Mouse (Mus musculus) kidney, adult 18-20 months (tissue): ENCODE measurements around the gene Dnaic1.
"Not testable (repeated sequence)": the region's sequence is repeated elsewhere in the genome, so short reads cannot be mapped to it uniquely, and the experiment has no call there.

Source experiments
- DNase-seq: peaks from one replicate; pipeline ENCODE4 v3.0.0; 2021

The Dnaic1 gene

DNA sequence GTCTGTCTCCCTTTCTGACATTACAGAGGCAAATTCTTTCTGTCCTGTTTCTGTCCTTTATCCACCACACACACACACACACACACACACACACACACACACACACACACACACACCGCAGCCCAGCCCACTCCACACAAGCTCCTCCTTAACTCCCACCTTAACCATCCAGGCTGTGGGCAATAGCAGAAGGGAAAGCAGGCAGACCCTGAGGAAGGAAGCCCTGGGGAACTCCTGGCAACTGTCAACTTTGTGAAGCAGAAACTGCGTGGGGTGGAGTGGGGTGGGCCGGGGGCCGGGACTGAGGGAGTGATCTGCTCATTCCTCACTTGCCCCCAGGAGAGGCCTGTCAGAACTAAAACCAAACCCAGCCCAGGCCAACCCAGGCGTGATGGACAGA is 101.9 kb downstream of the Dnaic1 start:
- no peak for DNase-seq

GRCm38 (mm10) chr4:41671963-41672480 is 102.4 kb downstream of the Dnaic1 start:
- no peak for DNase-seq

DNA sequence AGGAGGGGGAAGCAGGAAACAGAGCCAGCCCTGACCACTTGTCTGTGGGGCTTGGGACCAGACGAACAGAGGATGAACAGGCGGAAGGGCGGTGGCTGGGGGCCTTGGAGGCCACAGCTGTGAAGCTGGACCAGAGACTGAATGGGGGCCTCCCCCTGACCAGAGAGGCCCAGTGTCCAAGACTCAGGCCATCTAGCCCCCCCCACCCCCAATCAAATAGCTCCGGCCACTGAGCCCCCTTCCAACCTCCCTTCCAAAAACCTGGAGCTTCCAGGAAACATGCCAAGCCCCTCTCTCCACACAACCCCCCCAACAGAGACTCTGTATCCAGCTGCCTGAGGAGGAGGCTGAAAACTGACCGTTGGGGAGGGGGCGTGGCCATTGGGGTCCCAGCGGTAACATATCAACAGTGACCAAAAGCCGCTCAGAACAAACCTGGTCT is 103.0 kb downstream of the Dnaic1 start:
- DNase-seq: no peak

DNA sequence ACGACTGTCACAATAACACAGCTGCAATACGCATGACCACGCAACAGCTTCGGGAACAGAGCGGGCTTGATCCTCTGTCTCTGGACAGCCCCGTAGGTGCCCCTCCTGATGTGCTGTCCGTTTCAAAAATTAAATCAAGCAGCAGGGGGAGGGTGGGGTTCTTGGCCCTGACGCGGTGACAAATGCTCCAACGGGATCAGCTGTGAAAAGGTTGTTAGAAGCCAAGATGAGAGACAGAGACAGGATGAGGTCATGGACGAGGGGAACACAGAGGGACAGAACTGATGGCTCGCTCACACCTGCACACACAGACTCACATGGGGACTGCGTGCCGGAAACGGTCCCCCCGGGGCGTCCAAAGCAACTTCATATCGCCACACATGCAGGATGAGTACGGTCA is 103.6 kb downstream of the Dnaic1 start:
- DNase-seq: no peak

DNA sequence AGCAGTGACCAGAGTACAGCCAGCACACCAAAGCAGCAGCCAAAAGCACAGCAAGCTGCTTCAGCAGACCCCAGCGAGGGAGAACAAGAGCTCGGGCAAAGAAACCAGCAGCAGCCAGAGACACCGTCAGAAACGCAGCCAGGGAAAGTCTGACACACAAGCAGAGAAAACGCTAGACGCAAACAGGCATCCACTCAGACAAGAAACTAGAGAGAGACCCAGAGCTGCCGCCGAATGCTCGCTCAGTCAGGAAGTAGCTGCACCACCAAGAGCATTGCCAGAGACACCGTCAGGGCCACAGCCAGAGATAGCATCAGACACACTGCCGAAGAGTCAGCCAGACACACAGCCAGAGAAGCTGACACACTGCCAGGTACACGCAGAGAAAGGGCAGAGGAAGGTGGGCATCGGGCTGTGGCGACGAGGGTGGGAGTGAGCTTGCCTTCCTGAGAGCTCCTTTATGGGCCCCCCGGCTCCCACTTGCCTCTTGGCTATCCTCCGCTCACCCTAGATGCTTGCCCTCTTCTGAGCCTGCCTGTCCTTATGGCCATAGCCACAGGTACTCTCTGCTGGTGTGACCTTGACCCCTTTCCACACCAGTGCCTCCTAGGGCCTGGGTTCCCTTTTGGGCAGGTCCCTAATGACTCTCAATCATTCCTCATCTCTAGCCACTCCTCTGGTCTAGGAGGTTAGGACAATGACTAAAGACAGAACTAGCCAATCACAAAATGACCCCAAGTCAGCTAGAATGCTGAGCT is 106.9 kb downstream of the Dnaic1 start:
- DNase-seq: no peak

- DNase-seq: no peak
These were observed 107.5 kb downstream of the Dnaic1 start for GRCm38 (mm10) chr4:41677006-41677629.

GRCm38 (mm10) chr4:41678863-41679262 is 109.3 kb downstream of the Dnaic1 start:
- DNase-seq: no peak

DNA sequence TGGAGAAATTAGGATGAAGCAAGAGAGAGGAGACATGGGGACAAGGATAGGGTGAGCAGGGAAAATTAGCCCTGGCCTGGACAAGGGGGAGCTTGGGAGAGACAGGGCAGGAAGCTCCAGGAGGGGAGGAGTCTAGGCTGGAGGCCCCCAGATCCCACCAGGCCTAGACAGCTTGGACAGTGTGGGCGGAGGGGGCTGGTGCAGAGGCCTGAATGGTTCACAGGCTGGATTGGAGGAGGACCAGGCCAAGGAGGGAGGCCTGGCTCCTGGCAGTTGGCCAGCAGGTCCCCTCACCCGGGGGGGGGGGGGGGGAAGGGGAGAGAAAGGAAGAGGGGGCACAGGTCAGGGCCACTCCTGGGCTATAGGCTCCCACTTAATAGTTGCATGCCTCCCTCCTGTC is 109.7 kb downstream of the Dnaic1 start:
- no peak for DNase-seq

GRCm38 (mm10) chr4:41681176-41681575 is 111.6 kb downstream of the Dnaic1 start:
- DNase-seq: no peak

GRCm38 (mm10) chr4:41681947-41682346 is 112.4 kb downstream of the Dnaic1 start:
- no peak for DNase-seq

GRCm38 (mm10) chr4:41682789-41683188 is 113.2 kb downstream of the Dnaic1 start:
- DNase-seq: no peak

DNA sequence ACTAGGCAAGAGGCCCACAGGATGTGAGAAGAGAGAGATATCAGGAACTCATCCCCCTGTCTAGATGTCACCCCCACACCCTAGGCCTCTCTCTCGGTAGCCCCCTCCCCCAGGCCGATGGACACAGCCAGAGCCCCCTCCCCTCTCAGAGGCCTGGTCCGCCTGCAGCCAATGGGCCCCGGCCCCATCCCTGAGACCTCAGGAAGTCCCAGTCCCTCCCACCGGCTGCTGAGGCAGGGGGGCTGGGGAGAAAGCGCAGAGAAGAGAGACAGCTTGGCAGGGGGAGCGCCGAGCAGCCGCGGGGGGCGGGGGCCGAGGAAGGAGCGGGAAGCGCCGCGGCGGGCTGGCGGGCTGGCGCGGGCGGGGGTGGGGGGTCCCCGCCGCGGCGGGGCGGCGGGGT is 113.7 kb downstream of the Dnaic1 start:
- not testable (repeated sequence) for DNase-seq

GRCm38 (mm10) chr4:41684131-41684930 is 114.8 kb downstream of the Dnaic1 start:
- not testable (repeated sequence) for DNase-seq

DNA sequence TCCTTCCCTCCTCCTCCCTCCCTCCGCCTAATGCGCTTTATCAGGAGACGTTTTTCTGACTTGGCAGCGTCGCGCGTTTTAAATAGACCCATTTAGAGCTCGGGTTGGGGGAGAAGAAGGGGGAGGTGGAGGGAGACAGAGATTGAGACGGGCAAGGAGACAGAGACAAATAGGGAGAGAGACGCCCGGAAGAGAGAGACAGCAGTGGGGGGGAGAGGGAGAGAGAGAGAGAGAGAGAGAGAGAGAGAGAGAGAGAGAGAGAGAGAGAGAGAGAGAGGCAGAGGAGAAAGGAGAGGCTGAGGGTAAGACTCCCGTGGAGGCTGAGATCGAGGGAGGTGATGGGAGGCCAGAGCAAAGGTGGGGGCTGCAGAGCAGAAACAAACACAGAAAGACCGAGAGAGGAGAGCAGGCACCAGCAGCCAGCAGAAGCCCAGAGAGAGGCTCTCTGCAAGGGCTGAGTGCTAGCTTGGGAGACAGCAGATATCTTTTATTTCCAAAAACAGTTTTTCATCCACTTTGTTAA is 115.4 kb downstream of the Dnaic1 start:
- DNase-seq: not testable (repeated sequence)

DNA sequence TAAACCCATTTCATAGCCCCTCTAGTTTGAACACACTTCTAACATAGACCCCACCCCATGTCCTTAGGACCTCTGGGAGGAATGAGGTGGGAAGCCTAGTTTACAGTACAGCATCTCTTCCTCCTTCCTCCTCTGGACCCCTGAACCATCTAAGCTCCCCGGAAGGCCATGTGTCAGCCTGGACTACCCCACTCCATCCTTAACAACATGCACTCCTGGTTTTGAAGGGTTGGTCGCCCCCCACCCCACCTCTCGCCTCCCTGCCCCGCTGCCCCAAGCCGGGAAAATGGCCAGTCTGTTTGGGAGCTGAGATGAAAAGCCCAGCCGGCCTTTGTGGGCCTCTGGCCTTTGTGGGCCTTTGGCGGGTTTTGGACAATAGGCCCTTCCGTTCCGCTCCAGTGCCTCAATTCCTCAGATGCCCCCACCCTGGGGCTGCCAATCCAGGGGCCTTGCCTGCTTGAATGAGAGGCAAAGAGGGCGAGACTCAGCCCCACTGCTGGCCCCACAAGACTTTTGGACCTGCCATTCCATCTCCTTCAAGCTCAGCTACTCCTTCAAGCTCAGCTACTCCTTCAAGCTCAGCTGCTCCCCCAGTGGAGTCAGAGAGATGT is 116.4 kb downstream of the Dnaic1 start:
- DNase-seq: not testable (repeated sequence)
